Mouse (Mus musculus) gastrocnemius, postnatal 4 days (tissue): ENCODE results near the gene Dctn1. TPM values are rescaled to one million over a fixed set of nuclear protein-coding genes. Genes with fewer than 3 reads are reported as not detected.
A peak's percentile ranks its signal among the peaks of the same experiment; 100 is the strongest.
"Not testable (repeated sequence)": the region's sequence is repeated elsewhere in the genome, so short reads cannot be mapped to it uniquely, and the experiment has no call there.

ENCODE experiments used
- DNase-seq, 2 experiments: peaks; one replicate each; pipeline ENCODE4 v3.0.0; 2021 to 2022; ENCODE audit warnings: low spot score in 2 of 2, mixed read lengths in 2 of 2
- total RNA-seq, 2 experiments: library from RNA; stranded (reverse); gene quantifications; 2 replicates each; pipeline ENCODE4 v1.2.3; 2021

The Dctn1 gene
- total RNA-seq, 2 experiments from 2014 or later = 140 to 149 TPM

- peak in 1 of 2 experiments; percentile 47 for DNase-seq
Observed at GRCm38 (mm10) chr6:83135571-83136161, 30.1 kb upstream of the Dctn1 start.

- DNase-seq = no peak
Observed at GRCm38 (mm10) chr6:83136291-83136880, 29.3 kb upstream of the Dctn1 start.

GRCm38 (mm10) chr6:83136881-83137575 is 28.7 kb upstream of the Dctn1 start:
- peak; percentile 85 to 89 for DNase-seq

- peak; percentile 90 to 96 for DNase-seq
Observed at GRCm38 (mm10) chr6:83137576-83137950, 28.2 kb upstream of the Dctn1 start.

- peak in 1 of 2 experiments; percentile 59 for DNase-seq
Observed at GRCm38 (mm10) chr6:83138056-83138455, 27.7 kb upstream of the Dctn1 start.

GRCm38 (mm10) chr6:83140044-83140443 is 25.7 kb upstream of the Dctn1 start:
- DNase-seq = no peak

GRCm38 (mm10) chr6:83141636-83142035 is 24.1 kb upstream of the Dctn1 start:
- no peak for DNase-seq

GRCm38 (mm10) chr6:83142211-83142731 is 23.4 kb upstream of the Dctn1 start:
- peak in 1 of 2 experiments; percentile 18 for DNase-seq

- no peak for DNase-seq
Observed at GRCm38 (mm10) chr6:83142886-83143285, 22.8 kb upstream of the Dctn1 start.

- no peak for DNase-seq
Observed at GRCm38 (mm10) chr6:83145209-83145608, 20.5 kb upstream of the Dctn1 start.

- no peak for DNase-seq
Observed at GRCm38 (mm10) chr6:83145805-83146204, 19.9 kb upstream of the Dctn1 start.

GRCm38 (mm10) chr6:83147280-83147679 is 18.4 kb upstream of the Dctn1 start:
- no peak for DNase-seq

- DNase-seq = no peak
Observed at GRCm38 (mm10) chr6:83151721-83152120, 14.0 kb upstream of the Dctn1 start.

GRCm38 (mm10) chr6:83153038-83153437 is 12.7 kb upstream of the Dctn1 start:
- DNase-seq = no peak

- DNase-seq = no peak
Observed at GRCm38 (mm10) chr6:83153485-83153884, 12.2 kb upstream of the Dctn1 start.

GRCm38 (mm10) chr6:83155552-83156238 is 10.0 kb upstream of the Dctn1 start:
- peak in 1 of 2 experiments; percentile 45 for DNase-seq

- peak in 1 of 2 experiments; percentile 60 for DNase-seq
Observed at GRCm38 (mm10) chr6:83156259-83156684, 9.4 kb upstream of the Dctn1 start, which contains the start of the genes Wdr54 and 1700003E16Rik. Gene Wdr54, minus strand, starts transcription at chr6:83156397. Gene 1700003E16Rik, plus strand, starts transcription at chr6:83156404.

- not testable (repeated sequence) for DNase-seq
Observed at GRCm38 (mm10) chr6:83159456-83159855, 6.3 kb upstream of the Dctn1 start.

- no peak for DNase-seq
Observed at GRCm38 (mm10) chr6:83161442-83161841, 4.3 kb upstream of the Dctn1 start.

- DNase-seq = peak in 1 of 2 experiments; percentile 47
Observed at GRCm38 (mm10) chr6:83161921-83162641, 3.6 kb upstream of the Dctn1 start.

GRCm38 (mm10) chr6:83162701-83163100 is 3.0 kb upstream of the Dctn1 start:
- DNase-seq = peak in 1 of 2 experiments; percentile 52
